Mouse (Mus musculus): ENCODE data around the gene Ppm1l.

GRCm38 (mm10) chr3:69555511-69555910 lies 238.8 kb downstream of the Ppm1l start:
- TF ChIP-seq POLR2A (IDR thresholded peaks at IDR 0.05; ENCODE audit: borderline replicate concordance, low read depth, low read length): no peak
- TF ChIP-seq CTCF (IDR thresholded peaks at IDR 0.05; ENCODE audit: low read depth, low read length): no peak

Data from bone marrow macrophage, adult 2 months (primary cell).